Mouse (Mus musculus) layer of hippocampus, adult 9-10 months (tissue): ENCODE measurements around the gene Hsd17b12.
A peak's percentile ranks its signal among the peaks of the same experiment; 100 is the strongest.

Experiments used
- DNase-seq: peaks from one replicate; pipeline ENCODE4 v3.0.0; 2022; ENCODE audit warnings: low spot score

Hsd17b12 gene

DNA sequence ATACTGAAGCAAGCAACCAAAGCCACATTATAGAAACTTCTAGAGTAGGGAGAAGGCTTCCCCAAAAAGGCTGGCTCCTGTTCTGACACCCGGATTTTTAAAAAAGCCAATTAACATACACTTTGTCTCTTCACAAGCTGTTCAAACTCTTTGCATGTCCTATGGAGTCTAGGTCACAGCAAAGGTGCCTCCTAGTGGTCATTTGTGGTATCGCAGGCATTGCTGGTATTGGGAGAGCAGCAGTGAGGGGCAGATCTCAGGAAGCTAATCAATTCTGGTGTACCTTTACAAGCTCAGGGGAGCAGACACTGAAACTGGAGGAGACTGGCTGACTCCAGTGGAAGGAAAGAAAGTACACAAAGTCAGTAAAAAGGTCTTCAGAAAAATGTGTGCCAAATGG is 155.4 kb downstream of the Hsd17b12 start:
- peak; percentile 94 for DNase-seq

DNA sequence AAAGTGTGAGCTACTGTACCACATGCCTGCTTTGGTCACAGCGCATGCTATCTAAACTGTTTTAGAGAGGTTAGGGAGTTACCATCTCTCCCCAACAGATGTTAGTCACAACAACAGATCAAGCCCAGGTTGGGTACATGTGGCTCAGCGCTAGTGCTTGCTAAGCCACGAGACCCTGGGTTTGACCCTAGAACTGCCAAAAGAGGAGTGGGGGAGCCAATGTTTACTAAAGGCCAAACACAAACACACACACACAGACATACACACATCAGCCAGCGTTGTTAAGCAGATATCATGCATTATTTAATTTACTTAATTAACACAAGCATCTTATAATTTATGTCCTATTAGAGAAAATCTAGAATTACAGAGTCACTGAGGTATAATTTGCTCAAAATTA is 155.8 kb downstream of the Hsd17b12 start:
- no peak for DNase-seq

DNA sequence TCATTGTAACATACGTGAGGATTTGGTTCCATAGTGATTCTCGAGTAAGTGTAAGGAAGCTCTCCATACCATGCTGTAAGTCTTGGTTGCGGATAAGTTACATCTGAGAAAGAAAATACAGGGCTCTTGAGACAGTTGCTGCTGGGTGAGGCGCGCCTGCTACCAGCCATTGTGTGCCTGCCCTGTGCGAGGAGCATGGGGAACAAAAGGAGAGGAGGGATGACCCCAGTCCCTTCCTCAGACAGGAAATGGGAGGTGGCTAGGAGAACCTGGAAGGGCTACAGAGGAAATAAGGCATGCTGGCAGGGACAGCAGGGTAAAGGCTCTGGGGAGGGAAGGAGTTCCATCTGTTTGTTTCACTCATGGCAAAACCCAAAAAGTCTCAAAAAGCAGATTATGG is 156.4 kb downstream of the Hsd17b12 start:
- no peak for DNase-seq

DNA sequence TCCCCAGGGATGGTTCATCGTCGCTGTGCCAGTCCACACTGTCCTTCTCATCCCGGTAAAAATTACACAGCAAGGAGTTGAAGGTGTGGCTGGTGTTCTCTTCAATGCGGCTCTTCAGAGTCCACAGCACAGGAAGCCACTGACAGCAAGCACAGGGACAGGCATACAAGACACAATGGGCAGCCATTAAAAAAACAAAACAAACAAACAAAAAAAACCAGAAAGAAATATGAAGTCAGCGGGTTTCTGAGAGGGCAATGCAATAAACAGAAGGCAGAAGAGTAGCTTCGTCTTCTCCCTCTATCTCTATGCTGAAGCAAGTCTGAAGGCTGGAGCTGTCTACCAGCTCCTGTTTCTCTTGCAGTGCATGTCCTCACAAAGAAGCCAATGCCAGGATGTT is 161.5 kb downstream of the Hsd17b12 start, which contains the start of gene Gm27027:
Gene Gm27027, minus strand, starts transcription at position 101 of the 400 bp plus-strand sequence.
- no peak for DNase-seq

DNA sequence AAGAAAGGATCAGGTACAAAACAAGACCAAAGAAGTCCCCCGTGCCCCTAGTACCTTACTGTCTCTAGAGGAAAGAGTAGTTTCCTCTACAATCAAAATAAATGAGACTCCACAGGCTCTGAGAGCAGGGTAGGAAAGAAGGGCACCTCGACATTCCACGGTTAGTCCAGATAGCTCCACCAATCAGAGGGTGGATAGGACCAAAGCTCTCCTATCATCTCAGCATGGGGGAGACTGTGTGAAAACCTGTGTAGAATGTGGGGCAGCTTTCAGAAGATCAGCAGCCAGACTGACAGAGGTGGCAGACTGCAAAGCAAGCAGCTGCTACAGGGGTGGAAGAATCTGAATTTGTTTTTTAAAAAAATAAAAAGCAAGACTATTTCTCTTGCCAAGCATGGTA is 165.0 kb downstream of the Hsd17b12 start:
- no peak for DNase-seq

DNA sequence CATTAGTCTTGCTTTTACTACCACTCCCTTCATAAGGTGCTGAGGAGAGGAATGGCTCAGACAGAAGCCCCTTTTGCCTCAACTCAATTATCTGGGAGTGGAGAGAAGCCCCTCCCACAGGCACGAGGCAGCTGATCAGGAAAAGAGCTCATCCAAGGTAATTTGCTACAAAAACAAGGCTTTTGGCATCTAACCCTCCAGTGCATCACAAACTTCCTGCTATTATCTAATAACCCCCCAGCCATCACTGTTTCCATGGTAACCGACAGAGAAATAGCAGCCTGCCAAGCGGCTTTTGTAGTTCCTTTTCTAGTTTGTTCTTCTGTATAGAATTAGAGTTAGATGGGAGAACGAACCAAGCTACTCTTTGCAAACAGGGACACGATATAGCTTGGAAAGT is 165.5 kb downstream of the Hsd17b12 start:
- DNase-seq, result no peak

DNA sequence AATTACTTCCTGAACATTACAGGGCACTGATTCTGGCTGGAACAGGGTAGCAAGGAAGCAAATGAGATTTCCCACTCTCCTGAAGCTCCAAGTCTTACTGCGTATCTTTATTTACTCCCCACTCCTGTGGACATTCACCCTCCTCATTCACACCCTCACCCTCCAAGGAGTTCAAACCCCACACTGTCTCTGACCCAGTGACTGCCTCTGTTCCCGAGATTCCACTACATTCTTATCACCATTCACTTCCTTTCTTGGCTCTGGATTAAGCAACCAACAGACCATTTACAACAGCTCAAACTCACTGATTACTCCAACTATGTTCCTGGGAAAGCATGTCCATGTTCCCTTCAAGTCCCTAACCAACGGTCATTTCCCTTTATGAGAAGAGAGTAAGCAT is 166.4 kb downstream of the Hsd17b12 start:
- no peak for DNase-seq

DNA sequence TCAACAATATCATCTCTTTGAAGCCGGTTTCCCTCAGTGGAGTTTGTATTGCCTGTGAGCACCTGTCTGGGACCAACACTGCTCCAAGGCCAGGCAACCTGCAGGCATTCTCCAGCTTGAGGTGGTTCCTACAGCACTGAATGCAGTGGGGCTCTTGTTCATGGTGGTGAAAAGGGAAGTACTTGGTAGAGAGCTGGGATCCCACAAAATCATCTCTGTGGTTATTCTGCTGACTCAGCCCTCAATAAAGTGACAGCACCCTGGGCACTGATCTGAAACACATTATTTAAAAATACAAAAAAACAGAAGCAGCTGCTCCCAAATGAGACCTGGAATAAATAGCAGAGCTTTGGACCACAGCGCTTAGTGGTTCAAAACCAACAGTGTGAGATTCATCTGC is 169.3 kb downstream of the Hsd17b12 start:
- no peak for DNase-seq
